Mouse (Mus musculus) cortical plate, adult 2 months (tissue): ENCODE results near the gene Hist1h2bg. TPM values are rescaled to one million over a fixed set of nuclear protein-coding genes. Genes with fewer than 3 reads are reported as not detected.
"Not testable (repeated sequence)": the region's sequence is repeated elsewhere in the genome, so short reads cannot be mapped to it uniquely, and the experiment has no call there.

ENCODE experiments used
- H3K27ac ChIP-seq: fragments of 200-500 bp; 2 replicates; pipeline ENCODE4 v1.5.1; 2012; ENCODE audit warnings: low read length, control low read depth, inconsistent platforms; ENCODE audit not compliant: insufficient read depth
- H3K4me1 ChIP-seq: fragments of 200-500 bp; 2 replicates; pipeline ENCODE4 v1.6.1; 2011; ENCODE audit warnings: low read length; ENCODE audit not compliant: control insufficient read depth, insufficient read depth
- H3K4me3 ChIP-seq: fragments of 200-500 bp; 2 replicates; pipeline ENCODE4 v1.5.1; 2011; ENCODE audit warnings: mild to moderate bottlenecking, low read length, control low read depth; ENCODE audit not compliant: insufficient read depth
- CTCF ChIP-seq: fragments of 200-500 bp; IDR thresholded peaks from 2 replicates; pipeline ENCODE4 v1.5.1; 2011; ENCODE audit warnings: mild to moderate bottlenecking, control low read depth, low read length; ENCODE audit not compliant: insufficient read depth; ENCODE audit errors: extremely low read depth
- POLR2A ChIP-seq: fragments of 200-500 bp; IDR thresholded peaks from 2 replicates; pipeline ENCODE4 v1.6.1; 2011; ENCODE audit warnings: mild to moderate bottlenecking, low read length, control low read depth; ENCODE audit not compliant: insufficient read depth; ENCODE audit errors: extremely low read depth
- polyA plus RNA-seq: library from polyadenylated mRNA; depleted of rRNA; stranded (reverse); fragments of >200 nt; gene quantifications from 2 replicates; pipeline ENCODE4 v1.2.3, GENCODE M21; 2012

Gene Hist1h2bg
- polyA plus RNA-seq, 1 experiment = 11.4 TPM

- Histone ChIP-seq H3K27ac (peak overlapping the region; percentile 67; the same call in 1 of the 2 replicates), H3K4me3 (peak overlapping the region; percentile 65; the same call in 1 of the 2 replicates), H3K4me1 (no peaks in the 10 kb centered on the region; the same call in 1 of the 2 replicates)
- TF ChIP-seq CTCF (no peak), POLR2A (no peak)
Observed at GRCm38 (mm10) chr13:23584331-23584730, 13.1 kb downstream of the Hist1h2bg start.

- H3K4me1 ChIP-seq = no peaks in the 10 kb centered on the region; the same call in 1 of the 2 replicates
- H3K27ac ChIP-seq = peak overlapping the region; percentile 80
- peak overlapping the region; percentile 65 for H3K4me3 ChIP-seq
- TF ChIP-seq CTCF (no peak), POLR2A (0 out of 2 replicates have a peak, but pooled peaks have one; percentile 22)
Observed at GRCm38 (mm10) chr13:23585029-23585441, 13.8 kb downstream of the Hist1h2bg start.

GRCm38 (mm10) chr13:23585442-23586098, 14.4 kb downstream of the Hist1h2bg start:
- peak; percentile 91 for TF ChIP-seq POLR2A
- not testable (repeated sequence) for H3K4me1 ChIP-seq
- H3K4me3 ChIP-seq = peak overlapping the region; percentile 65
- peak overlapping the region; percentile 95 for H3K27ac ChIP-seq

GRCm38 (mm10) chr13:23586099-23586939, 15.1 kb downstream of the Hist1h2bg start:
- no peaks in the 10 kb centered on the region; the same call in 1 of the 2 replicates for H3K4me1 ChIP-seq
- TF ChIP-seq POLR2A = no peak
- no peak for TF ChIP-seq CTCF
- no peak overlapping the region for H3K27ac ChIP-seq
- H3K4me3 ChIP-seq = peak overlapping the region; percentile 65

GRCm38 (mm10) chr13:23586940-23587225, 15.7 kb downstream of the Hist1h2bg start:
- TF ChIP-seq CTCF = no peak
- no peak for TF ChIP-seq POLR2A
- Histone ChIP-seq H3K27ac (no peak overlapping the region), H3K4me3 (no peak overlapping the region; the same call in 1 of the 2 replicates), H3K4me1 (no peaks in the 10 kb centered on the region; the same call in 1 of the 2 replicates)

GRCm38 (mm10) chr13:23591206-23591605, 20.0 kb downstream of the Hist1h2bg start:
- H3K4me3 ChIP-seq = no peak overlapping the region
- TF ChIP-seq CTCF (no peak), POLR2A (no peak)
- H3K27ac ChIP-seq = no peak overlapping the region

GRCm38 (mm10) chr13:23591886-23592285, 20.7 kb downstream of the Hist1h2bg start:
- not testable (repeated sequence) for H3K4me1 ChIP-seq, H3K4me3 ChIP-seq, H3K27ac ChIP-seq

More at GRCm38 (mm10) chr13:23591206-23591605, 20.0 kb downstream of the Hist1h2bg start:
- H3K4me1 ChIP-seq = no peaks in the 10 kb centered on the region; the same call in 1 of the 2 replicates

- H3K4me3 ChIP-seq = no peak overlapping the region
- no peaks in the 10 kb centered on the region for H3K4me1 ChIP-seq
- no peak for TF ChIP-seq POLR2A
- no peak for TF ChIP-seq CTCF
- H3K27ac ChIP-seq = no peak overlapping the region
Observed at GRCm38 (mm10) chr13:23592614-23593013, 21.4 kb downstream of the Hist1h2bg start.

GRCm38 (mm10) chr13:23593051-23593770, 22.0 kb downstream of the Hist1h2bg start:
- H3K27ac ChIP-seq = no peak overlapping the region
- no peaks in the 10 kb centered on the region for H3K4me1 ChIP-seq
- TF ChIP-seq POLR2A = no peak
- TF ChIP-seq CTCF = no peak
- no peak overlapping the region for H3K4me3 ChIP-seq
